Mouse (Mus musculus) embryo, embryonic 10.5 days (tissue): ENCODE measurements around the gene Denr.

Experiments
- DNase-seq: peaks from one replicate; pipeline ENCODE4 v3.0.0-alpha.2; 2015; ENCODE audit warnings: low spot score

The Denr gene

DNA sequence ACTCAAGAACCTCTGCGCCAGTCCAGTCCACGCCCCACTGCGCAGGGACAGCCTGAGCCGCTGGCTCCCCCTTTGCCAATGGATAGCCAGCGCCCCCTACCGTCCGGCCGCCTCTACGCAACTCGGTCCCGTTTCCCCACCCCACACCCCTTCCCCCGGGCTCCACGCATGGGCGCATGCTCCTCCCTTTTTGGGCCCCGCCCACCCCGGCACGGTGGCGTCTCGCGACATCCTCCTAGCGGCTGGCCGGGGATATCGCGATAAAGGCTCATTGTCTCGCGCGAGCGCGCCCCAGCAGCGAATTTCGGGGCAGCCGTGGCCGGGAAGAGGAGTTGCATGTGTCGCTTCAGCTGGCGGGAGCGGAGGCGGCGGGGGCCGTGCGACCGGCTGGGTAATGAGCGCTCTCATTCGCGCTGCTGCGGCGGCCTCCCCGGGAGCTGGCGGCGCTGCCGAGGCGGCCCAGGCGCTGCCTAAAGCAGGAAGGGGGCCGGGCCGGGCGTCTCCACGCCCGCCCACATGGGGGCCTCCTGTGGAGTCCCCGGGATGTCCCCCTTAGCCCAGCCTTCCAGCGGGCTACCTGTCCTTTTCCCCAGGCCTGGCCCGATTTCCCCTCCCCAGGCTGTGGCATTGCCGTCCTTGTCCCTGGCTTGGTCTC is at the start of gene Denr:
Gene Denr, plus strand, starts transcription at position 200 of the 655 bp plus-strand sequence.
- DNase-seq: peak; percentile 98

DNA sequence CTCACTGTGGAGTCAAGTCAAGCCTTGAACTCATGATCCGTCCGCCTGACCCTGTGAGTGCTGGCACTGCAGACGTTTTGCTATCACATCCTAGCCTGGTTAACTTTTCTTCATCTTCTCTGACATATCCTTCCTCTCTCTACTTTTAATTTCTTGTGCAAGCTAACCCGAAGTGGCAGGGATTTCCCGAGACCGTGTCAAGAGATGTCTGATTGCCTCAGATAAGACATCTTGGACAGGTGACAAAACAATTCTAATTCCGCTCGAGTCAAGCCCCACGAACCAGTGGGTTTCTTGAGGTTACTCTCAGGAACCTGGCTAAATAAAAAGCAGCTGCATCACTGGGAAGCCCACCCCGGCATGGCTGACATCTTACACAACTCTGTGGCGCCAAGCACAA is 48.2 kb upstream of the Denr start:
- no peak for DNase-seq

DNA sequence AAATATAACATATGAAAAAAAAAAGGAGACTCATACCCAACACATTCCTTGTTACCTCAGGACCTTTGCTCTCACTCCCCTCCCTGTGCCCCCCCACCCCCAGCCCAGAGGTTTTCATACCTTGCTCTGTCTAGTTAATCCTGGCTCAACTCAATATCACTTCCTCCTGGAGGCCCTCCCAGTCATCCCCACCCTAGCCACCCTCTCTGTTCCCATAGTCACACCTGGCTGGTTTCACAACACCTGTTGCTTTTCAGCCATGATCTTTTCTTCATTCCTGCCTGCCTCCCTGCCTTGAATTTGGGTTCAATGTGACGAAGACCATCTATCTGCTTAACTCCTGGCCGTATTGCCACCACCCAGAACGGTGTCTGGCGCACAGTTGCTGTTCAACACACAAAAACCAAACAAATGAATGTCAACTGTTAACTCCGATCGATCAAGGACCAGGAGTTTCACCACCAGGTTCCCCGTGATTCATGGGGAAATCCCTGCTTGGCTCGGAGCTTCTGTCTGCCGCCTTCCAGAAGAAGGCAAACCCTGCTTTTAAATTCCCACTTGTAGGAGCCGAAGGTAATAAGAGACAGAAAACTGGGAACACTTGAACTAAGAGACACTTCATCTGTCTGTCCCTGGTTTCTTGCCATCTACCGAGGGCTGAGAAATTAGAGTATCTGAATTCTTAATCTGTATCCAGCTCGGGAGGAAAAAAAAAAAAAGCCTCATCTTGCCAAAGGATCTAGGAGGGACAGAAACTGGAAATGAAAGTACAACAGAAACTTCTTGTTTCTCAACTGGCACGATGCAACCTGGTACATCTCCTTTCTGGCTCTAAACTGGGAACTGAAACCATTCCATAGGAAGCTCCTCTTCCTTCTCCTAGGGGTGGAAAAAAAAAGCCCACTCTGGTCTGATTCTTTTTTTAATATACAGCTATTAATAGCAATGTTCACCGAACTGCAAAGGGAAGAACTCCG is 44.3 kb upstream of the Denr start:
- DNase-seq: no peak

DNA sequence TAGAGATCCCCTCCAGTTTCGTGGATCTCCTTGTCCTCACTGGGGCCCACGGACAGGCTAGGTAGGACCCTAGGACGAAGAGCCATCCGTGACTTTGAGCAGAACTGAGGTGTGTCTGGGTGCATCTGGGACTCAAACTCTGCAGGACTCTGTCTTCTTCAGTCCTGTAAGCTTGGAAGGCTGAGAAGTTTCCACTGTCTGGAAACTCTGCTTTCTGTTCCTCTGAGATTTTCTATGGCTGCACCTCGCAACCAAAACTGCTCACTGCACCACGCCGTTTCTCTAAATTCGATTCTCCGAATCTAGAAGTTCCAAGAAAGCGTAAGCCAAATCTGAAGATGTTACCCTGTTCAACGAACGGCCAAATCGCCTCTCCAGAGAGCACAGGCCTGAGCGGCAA is 43.0 kb upstream of the Denr start:
- DNase-seq: no peak

DNA sequence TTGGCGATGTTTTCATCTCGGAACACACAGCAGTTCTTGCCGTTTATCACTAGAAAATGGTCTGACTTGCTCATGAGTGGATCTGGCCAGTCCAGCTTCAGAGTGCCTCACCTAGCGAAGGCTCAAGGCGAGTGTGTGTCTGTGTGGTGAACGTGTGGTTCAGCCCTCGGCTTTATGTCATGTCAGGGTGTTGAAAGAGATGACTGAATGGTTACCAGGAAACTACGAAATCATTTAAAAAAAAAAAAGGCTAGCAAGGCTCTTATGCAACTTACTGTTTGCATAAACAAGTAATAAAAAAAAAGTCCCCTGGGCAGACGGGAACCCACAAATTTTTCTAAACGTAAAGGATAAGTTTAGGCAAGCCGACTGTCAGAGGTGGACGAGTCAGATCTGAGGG is 41.6 kb upstream of the Denr start, which contains the start of gene Hcar2:
Gene Hcar2, minus strand, starts transcription at position 135 of the 400 bp plus-strand sequence.
- DNase-seq: no peak

DNA sequence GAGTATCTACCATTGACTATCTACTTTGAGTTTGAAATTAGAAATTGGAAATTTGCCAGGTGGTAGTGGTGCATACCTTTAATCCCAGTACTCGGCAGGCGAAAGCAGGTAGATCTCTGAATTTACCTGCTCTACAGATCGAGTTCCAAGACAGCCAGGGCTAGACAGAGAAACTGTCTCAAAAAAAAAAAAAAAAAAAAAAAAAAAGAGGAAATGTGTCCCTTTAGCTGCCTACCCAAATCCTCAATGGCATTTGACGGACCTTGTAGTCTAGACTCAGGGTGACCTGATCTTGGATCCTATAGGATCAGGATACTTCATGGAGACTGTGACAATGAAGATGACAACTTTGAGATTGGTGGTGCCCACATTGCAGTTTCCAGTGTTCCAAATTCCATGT is 40.5 kb upstream of the Denr start:
- no peak for DNase-seq

DNA sequence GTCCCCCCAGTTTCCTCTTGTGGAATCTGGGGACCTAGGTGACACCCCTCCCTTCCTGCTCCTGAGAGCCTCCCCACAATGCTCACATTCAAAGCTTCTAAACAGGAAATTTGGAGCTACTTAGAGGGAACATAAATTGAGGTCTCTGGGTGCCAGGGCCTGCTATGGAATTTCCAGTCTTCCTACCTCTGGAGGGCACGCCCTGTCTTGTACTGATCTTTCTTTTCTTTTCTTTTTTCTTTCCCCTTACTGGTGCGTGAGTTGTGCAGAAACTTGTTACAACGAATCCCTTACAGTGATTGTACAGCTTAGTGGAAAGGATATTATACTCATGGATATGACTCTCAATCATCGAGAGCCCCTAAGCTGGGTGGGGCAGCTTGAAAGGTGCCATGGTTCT is 37.4 kb upstream of the Denr start:
- no peak for DNase-seq

DNA sequence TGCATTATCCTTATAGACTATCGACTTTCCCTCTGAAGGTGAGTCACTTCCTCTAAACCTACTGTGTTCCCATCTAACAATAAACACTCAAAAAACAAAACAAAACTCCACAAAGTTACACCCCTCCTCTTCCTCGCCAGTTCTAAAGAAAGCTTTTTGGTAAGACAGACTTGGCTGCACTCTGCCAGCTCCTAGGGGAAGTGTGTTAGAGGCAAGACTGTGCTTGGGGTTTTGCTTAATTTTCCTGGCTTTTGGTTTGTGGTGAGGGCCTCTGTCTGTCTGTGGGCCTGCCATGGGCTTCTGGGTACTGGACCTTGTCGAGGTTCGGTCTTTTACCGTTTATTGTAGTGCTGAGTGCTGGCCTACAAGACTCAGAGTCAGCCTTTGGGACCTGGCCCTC is 32.8 kb upstream of the Denr start:
- DNase-seq: no peak

DNA sequence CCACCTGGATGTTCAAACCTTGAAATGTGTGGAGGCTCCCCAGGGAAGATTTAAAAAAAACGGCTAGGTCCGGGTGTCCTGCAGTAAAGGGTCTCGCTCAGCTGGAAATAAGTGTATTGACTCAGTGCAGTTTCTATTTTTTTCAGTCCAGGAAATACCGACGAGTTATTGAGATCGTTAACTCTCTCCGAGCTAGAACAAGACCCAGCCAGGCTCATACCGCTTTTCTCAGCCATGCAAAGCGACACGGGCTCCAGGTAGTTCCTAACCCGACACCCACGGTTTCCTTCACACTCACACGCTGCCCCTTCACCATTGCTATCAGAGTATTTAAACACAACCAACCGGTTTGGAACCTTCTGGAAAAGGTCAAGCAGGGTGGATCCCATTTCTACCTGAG is 28.9 kb upstream of the Denr start:
- no peak for DNase-seq

DNA sequence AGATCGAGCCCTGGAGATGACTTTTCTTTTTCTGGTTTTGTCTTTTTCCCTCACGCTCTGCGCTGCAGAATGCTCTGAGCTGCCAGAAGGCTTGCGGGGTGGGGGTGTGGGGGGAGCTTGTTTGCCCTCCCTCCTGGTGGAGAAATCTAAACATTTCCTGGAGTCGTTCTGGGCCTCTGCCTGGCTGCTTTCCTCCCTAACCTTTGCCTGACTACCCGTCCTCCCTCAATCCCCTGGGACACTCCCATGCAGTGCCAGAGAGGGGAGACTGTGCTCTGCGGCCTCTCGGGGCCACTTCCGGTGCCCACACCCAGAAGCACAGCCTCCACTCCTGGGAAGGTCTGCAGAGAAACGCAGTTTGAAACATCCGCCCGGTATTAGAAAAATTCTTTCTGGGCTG is 27.0 kb upstream of the Denr start, which contains the start of gene Hcar1:
Gene Hcar1, minus strand, starts transcription at position 93 of the 400 bp plus-strand sequence.
- no peak for DNase-seq

DNA sequence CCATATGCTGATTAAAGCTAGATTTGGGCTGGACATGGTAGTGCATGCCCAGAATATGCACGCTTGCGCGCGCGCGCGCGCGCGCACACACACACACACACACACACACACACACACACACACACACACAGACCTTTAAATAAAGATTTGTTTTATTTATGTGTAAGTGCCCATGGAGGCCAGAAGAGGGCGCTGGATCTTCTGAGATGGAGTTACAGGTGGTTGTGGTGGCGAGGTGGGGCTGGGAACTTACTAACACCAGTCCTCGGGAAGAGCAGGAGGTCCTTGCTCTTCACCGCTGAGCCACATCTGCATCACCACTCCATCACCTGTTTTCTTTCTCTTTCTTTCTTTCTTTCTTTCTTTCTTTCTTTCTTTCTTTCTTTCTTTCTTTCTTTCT is 26.2 kb upstream of the Denr start:
- no peak for DNase-seq

DNA sequence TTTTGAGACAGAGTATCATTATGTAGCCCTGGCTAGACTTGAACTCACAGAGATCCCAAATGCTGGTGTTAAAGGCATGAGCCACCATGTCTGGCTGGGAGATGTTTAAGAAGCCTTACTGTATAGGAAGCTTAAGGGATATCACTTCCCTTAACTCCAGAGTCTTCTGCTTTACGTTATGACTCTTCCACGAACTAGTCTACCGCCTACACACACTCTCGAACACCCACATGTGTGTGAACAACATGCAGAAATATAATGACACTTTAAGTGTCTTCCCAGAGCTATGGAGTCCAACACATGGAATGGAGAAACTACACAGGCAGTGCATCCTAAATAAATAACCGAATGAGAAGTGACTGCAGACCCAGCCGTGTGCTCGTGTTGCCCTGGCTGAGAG is 23.1 kb upstream of the Denr start:
- no peak for DNase-seq

DNA sequence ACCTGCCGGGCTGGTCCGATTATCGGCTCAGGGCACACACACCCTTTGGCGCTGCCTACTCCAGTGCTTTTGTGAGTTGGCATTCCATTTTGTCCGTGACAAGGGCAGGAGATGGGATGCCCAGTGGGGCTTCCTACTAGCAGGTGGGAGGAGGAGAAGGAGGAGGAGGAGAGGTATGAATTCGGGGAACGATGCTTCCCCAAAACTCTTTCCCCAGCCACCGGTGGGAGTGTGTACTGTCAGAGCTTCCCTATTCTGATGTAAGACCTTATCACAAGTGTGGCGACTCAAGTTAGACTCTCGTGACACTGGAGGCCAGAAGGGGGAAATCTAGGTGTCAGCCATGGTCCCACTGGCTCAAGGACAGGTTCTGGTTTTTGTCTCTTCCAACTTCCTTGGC is 22.6 kb upstream of the Denr start:
- no peak for DNase-seq

DNA sequence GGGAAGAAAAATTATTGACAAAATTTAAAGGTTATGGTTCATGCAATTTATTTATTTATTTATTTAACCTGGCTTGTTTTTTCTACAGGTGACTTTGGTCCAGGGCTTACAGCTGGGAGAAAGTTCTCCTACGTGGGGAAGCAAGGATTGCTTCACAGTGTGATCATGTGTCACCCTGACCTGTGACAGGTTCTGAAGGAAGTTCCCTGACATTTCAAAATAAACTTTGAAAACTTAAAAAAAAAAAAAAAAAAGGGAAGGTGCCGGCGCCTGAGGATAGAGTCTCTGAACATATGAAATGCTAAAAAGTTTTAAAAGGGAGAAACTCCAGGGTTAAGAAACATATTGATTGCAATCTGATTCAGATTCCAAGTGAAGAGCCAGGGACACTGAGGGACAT is 20.6 kb upstream of the Denr start:
- DNase-seq: no peak

DNA sequence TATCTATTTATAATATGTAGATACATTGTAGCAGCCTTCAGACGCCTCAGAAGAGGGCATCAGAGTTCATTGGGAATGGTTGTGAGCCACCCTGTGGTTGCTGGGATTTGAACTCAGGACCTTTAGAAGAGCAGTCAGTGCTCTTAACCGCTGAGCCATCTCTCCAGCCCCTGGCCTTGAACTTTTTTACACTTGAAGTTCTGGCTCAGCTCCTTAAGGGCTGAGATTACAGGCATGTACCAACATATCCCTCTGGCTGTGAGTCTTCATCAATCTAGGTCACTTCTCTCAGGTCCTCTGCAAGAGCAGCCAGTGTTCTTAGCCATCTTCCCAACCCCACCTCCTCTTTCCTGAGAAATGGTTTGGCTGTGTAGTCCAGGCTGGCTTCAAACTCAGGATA is 16.7 kb upstream of the Denr start:
- no peak for DNase-seq

DNA sequence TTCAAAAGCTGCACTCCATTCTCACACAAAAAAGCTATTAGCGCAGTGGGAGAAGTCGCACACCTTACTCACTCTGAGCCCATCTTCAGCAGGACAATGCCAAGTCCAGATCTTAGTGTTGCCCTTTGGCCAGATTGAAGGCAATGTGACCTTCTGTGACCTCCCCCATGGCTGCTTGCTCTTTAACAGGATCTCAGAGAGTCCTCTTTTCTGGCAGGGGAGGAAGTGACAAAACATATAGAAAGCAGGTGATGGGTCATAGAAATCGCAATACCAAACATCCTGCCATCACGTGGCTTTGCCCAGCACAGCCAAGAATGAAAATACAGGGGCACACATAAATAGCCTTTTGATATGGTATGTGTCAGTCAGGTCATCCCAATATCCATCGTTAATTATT is 16.0 kb upstream of the Denr start:
- DNase-seq: no peak

DNA sequence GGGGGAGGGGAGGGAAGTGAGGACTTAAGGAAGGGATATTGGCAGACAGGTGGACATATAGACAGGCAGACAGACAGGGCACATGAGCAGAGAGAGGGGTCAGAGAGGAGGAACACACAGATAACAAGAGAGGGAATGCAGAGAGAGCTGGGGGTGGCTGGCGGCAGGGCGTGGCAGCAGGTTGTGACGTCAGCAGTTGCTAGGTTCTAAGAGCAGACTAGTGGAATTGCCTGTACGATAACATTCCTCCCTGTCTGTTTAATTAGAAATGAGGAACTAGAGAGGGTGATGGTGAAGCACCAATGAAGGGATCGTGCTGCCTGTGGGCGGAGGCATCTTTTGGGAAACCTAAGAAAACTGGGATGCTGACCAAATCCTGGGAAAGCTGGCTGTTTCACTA is 15.3 kb upstream of the Denr start:
- DNase-seq: peak; percentile 28

DNA sequence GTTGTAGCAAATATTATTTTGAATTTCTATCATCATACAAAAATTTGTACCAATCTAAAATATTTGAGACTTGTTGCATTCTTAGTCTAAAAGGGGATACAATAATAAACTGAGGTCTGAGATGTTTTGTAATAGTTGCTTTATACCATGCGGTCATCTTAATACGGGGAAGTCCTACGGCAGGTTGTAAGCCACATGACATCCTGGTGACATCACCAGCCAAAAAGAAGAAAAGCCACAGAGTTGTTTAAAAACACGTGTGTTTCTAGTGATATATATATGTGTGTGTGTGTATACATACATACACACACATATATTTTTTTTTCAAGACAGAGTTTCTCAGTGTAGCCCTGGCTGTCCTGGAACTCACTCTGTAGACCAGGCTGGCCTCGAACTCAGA is 13.5 kb upstream of the Denr start:
- DNase-seq: no peak

DNA sequence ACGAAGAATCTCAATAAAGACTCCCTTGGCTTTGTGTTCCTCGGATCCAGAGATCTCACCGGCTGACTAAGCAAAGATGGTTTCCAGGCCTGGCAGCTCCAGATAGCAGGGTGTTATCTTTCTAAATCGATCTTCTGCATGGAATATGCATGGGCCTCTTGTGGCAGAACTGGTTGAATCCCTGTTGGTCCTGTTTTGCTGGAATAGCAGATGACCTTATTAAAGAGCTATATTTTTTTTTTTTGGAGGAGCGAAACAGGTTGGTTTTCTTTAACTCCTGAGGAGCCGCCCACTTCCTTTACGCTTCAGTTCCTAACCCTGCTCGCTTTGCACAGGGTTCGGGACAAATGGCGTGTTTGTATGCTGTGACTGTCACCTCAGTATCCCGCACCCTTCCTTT is 10.6 kb upstream of the Denr start:
- no peak for DNase-seq

DNA sequence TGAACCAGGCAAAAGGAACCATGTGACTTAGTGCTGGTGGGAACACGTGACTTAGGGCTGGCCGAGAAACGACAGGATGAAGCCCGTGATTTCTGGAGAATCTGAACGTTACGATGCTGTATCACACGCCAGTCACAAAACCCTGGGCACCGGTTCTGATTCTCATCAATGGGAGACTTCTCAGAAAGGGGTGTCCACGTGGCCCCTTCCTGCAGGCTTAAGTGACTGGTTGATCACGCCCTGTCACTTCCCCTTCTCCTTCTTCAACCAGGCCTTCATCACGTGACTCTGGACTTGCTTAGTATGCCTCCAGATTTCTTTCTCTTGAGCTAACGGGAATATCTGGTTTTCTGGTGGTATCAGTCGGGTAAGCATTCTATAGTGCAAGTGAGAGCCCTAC is 9.6 kb upstream of the Denr start:
- DNase-seq: no peak

DNA sequence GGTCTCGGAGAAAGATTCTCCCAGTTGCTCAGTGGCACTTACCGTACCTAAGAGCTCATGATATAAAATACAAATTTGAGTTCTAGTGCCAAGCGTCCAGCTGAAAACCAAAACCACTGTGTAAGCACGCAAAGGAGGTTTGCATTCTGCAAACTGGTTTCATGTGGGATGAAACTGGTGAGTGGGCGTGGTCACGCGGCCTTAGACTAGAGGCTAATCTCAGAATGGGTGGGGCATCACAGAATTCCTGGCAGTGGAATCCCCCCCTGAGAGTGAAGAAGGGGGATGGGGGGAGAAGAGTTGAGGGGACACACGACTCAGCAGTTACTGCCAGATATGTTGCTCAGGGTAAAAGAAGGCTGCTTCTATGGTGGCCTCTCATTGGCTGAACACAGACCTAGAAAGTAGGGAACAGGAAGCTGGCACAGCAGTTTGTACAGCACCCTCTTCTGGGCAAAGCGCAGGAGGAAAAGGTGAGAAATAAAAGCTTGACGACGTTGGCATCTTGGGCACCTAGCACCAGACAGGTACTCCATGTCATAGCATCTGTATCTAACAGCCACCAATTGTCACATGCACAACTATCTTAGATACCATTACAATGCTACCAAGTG is 2.8 kb upstream of the Denr start:
- DNase-seq: no peak

DNA sequence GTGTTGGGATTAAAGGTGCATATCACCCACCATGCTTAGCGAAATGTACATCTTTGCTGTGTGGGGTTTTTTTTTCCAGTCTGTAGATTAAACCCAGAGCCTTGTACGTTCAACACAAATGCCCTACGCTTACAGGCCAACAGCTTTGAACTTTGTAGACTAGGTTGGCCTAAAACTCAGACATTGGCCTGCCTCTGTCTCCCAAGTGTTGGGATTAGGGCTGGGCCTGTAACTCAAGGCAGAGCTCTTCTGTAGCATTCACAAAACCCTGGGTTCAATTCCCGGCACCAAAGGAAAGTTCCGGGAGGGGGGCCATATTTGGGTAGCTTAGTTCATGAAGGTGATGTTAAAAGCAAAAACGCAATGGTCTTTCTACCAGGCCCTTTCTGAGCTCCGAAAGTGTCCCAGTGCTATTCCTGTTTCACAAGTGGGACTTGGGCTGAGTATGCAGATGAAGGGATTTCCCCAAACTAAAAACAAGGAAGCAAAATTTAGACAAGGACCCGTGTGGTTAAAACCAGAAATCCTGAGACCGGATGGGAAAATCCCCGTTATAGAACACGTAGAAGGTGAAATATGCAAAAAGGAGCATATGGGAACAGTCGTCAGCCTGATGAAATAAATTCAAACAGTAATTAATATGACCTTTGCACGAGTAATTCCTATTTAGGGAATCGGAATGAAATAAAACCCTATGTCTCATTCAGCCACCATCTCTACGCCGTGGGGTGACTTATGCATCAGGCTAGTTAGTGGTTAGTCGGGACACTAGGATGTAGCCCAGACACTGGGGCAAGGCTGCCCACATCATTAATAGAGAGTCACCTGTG is 614 bp upstream of the Denr start:
- no peak for DNase-seq
